Mouse (Mus musculus): ENCODE data around the gene Anks1. TPM values are rescaled to one million over a fixed set of nuclear protein-coding genes. Genes with fewer than 3 reads are reported as not detected.
"Not testable (repeated sequence)": the region's sequence is repeated elsewhere in the genome, so short reads cannot be mapped to it uniquely, and the experiment has no call there.

Gene Anks1
- polyA plus RNA-seq, 1 experiment from 2014 or later, result 54.6 TPM

DNA sequence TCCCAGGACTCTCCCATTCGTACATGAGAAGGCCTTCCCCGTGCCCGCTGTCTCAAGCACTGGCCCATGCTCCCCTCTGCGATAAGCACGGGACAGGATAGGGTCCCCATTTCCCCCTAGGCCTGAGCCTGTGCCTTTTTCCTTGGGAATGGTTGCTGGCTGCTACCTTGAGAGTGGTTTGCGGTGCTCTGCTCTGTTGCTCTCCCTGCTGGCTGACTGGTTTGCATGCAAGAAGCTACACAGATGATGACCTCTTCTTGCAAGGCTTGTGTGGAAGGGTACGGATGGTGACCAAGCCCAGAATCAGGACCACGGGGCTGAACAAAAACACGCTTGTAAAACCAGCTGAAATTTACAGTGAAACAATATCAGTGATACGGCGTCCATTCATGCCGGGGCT is 75.3 kb downstream of the Anks1 start:
- no peak overlapping the region for H3K9ac ChIP-seq
- ATAC-seq (ENCODE audit: low FRiP score, low read depth), result no peak
- no peak overlapping the region for H3K4me2 ChIP-seq
- peaks cover 16% of the 10 kb centered on the region; the same call in 1 of the 2 replicates for H3K36me3 ChIP-seq
- no peak overlapping the region for H3K27ac ChIP-seq (replicated peaks)
- no peak overlapping the region for H3K4me3 ChIP-seq
- no peaks in the 10 kb centered on the region for H3K9me3 ChIP-seq
- no peaks in the 10 kb centered on the region for H3K27me3 ChIP-seq
- WGBS, result 94% methylated on average over 12 of the region's 12 CpGs
- no peaks in the 10 kb centered on the region for H3K4me1 ChIP-seq (replicated peaks)

DNA sequence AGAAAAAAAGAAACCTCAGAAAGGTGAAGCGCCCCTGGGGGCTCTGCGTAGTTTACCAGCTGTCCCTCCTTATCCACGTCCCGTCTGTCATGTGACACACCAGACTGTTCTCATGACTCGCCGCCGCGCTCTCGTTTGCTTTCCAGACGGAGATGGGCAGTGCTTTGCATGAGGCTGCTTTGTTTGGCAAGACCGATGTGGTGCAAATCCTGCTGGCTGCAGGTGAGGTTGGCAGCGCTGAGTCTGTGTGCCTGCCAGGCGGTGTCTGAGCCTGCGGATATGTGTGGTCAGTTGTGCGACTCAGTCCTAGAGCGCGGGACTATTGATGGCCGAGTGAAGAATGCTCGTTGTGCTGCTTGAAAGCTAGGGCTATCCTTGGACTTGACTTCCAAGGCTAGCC is 77.0 kb downstream of the Anks1 start:
- 95% methylated on average over 19 of the region's 19 CpGs for WGBS
- no peaks in the 10 kb centered on the region for H3K9me3 ChIP-seq
- H3K4me3 ChIP-seq, result no peak overlapping the region
- no peak overlapping the region for H3K27ac ChIP-seq (replicated peaks)
- H3K9ac ChIP-seq, result no peak overlapping the region
- peaks cover 16% of the 10 kb centered on the region; the same call in 1 of the 2 replicates for H3K36me3 ChIP-seq
- no peak for ATAC-seq (ENCODE audit: low FRiP score, low read depth)
- no peak overlapping the region for H3K4me2 ChIP-seq
- no peaks in the 10 kb centered on the region for H3K27me3 ChIP-seq
- H3K4me1 ChIP-seq (replicated peaks), result no peaks in the 10 kb centered on the region

DNA sequence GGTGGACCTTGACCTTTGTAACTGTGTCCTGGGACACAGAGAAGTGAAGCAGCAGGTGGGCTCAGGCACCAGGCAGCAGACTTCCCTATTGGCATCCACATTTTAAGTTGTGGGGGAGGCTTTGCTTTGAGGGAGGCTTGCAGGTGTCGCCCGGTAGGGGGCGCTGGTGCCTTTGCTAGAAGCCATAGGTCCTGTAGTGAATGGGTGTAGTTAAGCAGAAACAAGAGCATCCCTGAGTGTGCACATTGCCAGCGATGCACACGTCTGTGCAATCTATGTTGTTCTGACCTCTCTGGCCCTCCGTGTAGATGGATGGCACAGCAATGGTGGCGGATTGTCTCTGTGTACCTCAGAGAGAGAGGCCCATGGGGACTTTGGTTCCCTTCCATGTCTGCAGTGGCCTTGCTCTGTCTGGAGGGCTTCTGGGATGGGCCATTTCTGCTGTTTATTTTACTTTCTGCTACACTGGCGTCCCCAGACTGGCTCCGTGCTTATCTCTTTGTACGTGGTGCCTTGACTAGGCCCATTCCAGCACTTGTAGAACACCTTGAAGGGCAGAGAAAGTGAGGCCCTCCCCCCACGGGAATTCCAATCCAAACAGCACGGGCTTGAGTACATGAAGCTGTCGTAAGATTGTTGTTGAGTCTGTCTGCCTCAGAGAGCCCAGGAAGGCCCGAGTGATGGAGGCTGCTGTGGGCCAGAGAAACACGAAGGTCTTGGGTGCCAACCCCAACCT is 80.9 kb downstream of the Anks1 start:
- H3K4me2 ChIP-seq, result no peak overlapping the region
- no peaks in the 10 kb centered on the region for H3K27me3 ChIP-seq
- H3K9me3 ChIP-seq, result no peaks in the 10 kb centered on the region
- peaks cover 16% of the 10 kb centered on the region; the same call in 1 of the 2 replicates for H3K36me3 ChIP-seq
- no peak overlapping the region for H3K27ac ChIP-seq (replicated peaks)
- H3K9ac ChIP-seq, result no peak overlapping the region
- peak; percentile 71; the same call in 1 of the 2 replicates for ATAC-seq (ENCODE audit: low FRiP score, low read depth)
- WGBS, result 47% methylated on average over 15 of the region's 15 CpGs
- no peak overlapping the region for H3K4me3 ChIP-seq
- H3K4me1 ChIP-seq (replicated peaks), result no peaks in the 10 kb centered on the region

DNA sequence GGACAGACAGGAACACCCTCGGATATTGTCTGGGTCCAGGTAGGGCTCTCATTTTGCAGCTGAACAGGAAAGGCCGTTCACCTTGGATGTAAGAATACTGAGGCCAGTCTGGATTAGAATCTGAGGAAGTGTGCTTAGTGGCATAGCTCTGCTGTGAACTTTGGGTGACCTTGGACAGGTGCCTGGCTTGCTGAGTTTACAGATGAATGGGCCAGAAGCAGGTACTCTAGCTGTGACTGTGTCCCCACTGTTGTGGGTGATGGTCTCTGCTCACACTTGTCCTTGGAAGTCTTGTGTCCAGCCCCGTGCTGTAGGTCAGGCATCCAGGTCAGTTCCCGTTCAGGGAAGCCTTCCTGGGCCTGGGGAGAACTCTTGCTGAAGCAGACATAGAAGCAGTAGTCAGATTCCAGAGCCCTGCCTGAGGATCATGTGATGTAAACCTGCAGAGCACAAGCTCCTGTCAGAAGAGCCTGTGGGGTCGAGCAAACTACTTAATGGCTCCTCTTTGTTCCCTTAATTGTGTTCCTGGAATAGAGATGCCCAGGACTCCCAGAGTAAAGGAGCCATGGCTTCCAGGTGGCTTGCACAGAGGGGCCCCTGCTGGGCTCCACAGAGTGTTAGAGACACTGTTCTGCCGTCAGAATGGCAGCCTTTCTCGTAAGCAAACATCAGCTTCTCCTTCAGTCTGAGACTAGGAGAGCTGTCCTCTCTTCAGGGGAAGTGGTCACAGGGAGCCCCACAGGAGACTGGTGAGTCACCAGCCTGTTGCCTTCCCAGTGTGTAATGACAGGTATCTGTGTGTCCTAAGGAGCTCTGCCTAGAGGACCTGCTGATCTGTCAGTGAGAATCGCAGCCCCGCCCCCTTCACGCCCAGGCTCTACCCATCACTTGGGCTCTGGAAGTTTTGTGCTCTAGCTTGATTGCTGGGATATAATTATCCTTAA is 85.2 kb downstream of the Anks1 start:
- no peak for ATAC-seq (ENCODE audit: low FRiP score, low read depth)
- 70% methylated on average over 10 of the region's 10 CpGs for WGBS

DNA sequence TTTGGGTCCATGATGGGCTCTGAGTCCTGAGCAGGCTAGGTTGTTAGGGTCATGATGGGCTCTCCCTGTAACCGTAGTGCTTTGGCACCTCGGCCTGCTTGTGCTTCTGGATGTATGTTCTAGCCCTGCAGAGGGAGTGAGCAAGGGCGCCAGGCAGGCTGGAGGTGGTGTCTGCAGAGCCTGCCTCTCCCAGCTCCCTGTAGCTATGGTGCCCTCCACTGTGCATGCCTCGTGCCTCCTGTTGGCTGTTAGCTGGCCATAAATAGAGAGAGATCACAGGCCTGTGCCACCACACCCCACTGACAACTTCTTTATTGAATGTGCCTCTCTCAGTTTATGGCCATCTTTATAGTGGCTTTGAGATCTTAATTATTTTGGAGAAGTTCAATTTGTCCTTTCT is 87.2 kb downstream of the Anks1 start:
- 0 out of 2 replicates have a peak, but pooled peaks cover 9% of the 10 kb centered on the region for H3K4me1 ChIP-seq (replicated peaks)
- H3K27ac ChIP-seq (replicated peaks), result no peak overlapping the region
- no peak overlapping the region for H3K9ac ChIP-seq
- WGBS, result 89% methylated on average over 4 of the region's 4 CpGs
- H3K4me3 ChIP-seq, result no peak overlapping the region
- no peaks in the 10 kb centered on the region for H3K27me3 ChIP-seq
- no peak for ATAC-seq (ENCODE audit: low FRiP score, low read depth)
- H3K4me2 ChIP-seq, result no peak overlapping the region
- H3K36me3 ChIP-seq, result peaks cover 11% of the 10 kb centered on the region
- H3K9me3 ChIP-seq, result no peaks in the 10 kb centered on the region

More for the DNA sequence above, 85.2 kb downstream of the Anks1 start:
- no peak overlapping the region for H3K9ac ChIP-seq
- no peaks in the 10 kb centered on the region for H3K4me1 ChIP-seq (replicated peaks)
- H3K27me3 ChIP-seq, result no peaks in the 10 kb centered on the region
- H3K4me2 ChIP-seq, result no peak overlapping the region
- H3K4me3 ChIP-seq, result no peak overlapping the region
- H3K9me3 ChIP-seq, result no peaks in the 10 kb centered on the region
- H3K27ac ChIP-seq (replicated peaks), result no peak overlapping the region
- H3K36me3 ChIP-seq, result peaks cover 11% of the 10 kb centered on the region

DNA sequence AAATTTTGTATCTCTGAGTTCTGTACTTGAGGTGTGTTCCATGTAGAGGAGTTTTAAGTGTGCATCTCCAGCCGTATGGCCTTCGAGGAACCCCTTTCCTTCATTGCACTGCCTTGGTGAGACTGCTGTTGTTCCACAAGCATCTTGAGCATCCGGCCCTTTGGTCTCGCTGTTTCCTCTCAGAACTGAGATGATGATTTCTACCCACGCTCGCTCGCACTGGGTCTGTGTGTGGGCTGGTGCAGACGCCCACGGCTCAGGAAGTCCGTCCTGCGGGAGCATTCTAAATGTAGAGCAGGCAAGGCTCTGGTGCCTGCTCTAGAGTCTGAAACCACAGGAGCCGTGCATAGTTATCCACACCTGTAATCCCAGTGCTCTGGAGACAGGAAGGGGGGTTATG is 88.1 kb downstream of the Anks1 start:
- no peaks in the 10 kb centered on the region for H3K27me3 ChIP-seq
- H3K27ac ChIP-seq (replicated peaks), result no peak overlapping the region
- H3K9ac ChIP-seq, result no peak overlapping the region
- H3K9me3 ChIP-seq, result no peaks in the 10 kb centered on the region
- H3K4me1 ChIP-seq (replicated peaks), result 0 out of 2 replicates have a peak, but pooled peaks cover 10% of the 10 kb centered on the region
- H3K4me3 ChIP-seq, result no peak overlapping the region
- H3K36me3 ChIP-seq, result peaks cover 11% of the 10 kb centered on the region
- H3K4me2 ChIP-seq, result no peak overlapping the region
- WGBS, result 86% methylated on average over 12 of the region's 12 CpGs
- ATAC-seq (ENCODE audit: low FRiP score, low read depth), result no peak

DNA sequence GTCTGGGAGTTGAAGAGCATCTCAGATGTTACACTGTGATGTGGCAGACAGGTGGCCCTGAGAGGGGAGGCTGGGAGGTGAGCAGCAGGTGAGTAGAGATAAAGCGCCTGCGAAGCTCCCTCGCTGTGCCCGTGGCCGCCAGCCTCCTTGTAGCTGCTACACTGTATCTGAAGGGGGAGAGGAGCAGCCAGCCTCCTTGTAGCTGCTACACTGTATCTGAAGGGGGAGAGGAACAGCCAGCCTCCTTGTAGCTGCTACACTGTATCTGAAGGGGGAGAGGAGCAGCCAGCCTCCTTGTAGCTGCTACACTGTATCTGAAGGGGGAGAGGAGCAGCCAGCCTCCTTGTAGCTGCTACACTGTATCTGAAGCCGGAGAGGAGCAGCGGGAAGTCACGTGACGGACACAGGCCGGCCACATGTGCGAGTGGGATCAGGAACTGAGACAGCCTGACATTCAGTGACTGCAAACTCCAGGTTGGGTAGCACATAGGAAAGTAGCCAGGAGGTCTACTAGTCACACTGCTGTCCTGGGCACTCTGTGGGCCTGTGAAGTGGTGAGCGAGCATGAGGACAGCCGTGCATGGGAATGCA is 90.7 kb downstream of the Anks1 start:
- H3K4me2 ChIP-seq; ATAC-seq (ENCODE audit: low FRiP score, low read depth); H3K27me3 ChIP-seq; H3K4me3 ChIP-seq; H3K9me3 ChIP-seq; H3K9ac ChIP-seq: not testable (repeated sequence)
- Histone ChIP-seq H3K27ac (replicated peaks) (peak overlapping the region; percentile 25), H3K36me3 (peaks cover 11% of the 10 kb centered on the region), H3K4me1 (replicated peaks) (0 out of 2 replicates have a peak, but pooled peaks cover 13% of the 10 kb centered on the region)
- WGBS, result 78% methylated on average over 13 of the region's 13 CpGs

DNA sequence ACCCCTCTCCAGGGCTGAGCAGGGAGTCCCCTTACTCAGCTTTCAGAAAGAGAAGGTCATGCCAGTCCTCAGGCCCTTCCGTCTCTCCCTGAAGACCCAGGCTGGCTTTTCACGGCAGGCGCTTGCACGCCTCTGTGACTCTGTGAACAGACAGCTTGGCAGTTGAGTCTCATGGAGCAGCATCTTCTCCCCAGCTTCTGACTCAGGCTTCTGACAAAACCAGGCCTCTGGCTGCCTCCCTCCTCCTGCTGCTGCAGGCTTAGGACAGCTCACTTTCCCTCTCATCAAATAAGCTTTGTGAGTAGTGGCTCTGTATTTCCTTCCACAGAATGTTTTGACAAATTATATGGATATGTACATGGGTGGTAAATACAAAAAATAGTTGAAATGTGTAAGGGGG is 91.3 kb downstream of the Anks1 start:
- H3K27me3 ChIP-seq, result no peaks in the 10 kb centered on the region
- H3K9me3 ChIP-seq, result no peaks in the 10 kb centered on the region
- H3K4me2 ChIP-seq, result no peak overlapping the region
- peaks cover 11% of the 10 kb centered on the region for H3K36me3 ChIP-seq
- peak overlapping the region; percentile 25 for H3K27ac ChIP-seq (replicated peaks)
- H3K4me3 ChIP-seq, result no peak overlapping the region
- H3K4me1 ChIP-seq (replicated peaks), result peaks cover 13% of the 10 kb centered on the region; the same call in 1 of the 2 replicates
- WGBS, result 70% methylated on average over 4 of the region's 4 CpGs
- H3K9ac ChIP-seq, result no peak overlapping the region
- ATAC-seq (ENCODE audit: low FRiP score, low read depth), result no peak

DNA sequence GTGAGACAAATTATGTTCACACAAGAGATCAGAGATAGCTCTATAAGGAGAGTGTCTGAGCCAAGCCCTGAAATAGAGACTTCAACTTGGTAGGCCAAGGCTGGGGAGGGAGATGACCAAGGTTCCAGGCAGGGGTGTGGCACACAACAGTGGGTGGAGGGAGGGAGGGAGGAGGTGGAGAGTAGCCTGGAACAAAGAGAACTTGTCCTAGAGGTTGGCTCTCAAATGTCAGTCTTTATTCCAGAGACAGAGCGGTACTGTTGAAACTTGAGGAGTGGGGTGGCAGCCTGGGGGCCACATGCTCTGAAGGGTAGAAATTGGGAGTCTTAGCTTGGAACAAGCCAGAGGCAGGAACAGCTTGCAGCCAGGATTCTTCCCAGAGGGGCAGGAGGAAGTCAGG is 91.7 kb downstream of the Anks1 start:
- Histone ChIP-seq H3K4me2 (no peak overlapping the region), H3K27me3 (no peaks in the 10 kb centered on the region), H3K36me3 (peaks cover 8% of the 10 kb centered on the region), H3K4me3 (no peak overlapping the region), H3K27ac (replicated peaks) (no peak overlapping the region), H3K9ac (no peak overlapping the region), H3K4me1 (replicated peaks) (peaks cover 17% of the 10 kb centered on the region; the same call in 1 of the 2 replicates), H3K9me3 (no peaks in the 10 kb centered on the region)
- ATAC-seq (ENCODE audit: low FRiP score, low read depth), result no peak
- 64% methylated on average over 1 of the region's 1 CpGs for WGBS

DNA sequence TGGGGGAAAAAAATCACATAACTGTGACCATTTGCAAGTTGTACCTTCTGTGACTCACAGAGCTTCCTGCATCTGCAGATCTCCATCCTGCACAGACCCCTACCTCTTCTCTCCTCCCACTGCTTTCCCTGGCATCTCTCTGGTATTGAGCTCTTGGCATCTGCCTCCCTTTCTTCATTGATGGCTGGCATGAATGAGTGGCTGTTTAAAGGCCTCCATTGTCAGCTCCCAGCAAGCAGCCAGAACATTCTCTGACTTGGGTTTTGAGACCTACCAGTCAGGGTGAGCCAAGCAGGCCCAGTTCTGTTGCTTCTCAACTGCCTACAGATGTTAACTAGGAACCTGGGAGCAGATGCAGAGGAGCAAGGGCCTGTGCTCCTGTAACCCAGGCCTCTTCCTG is 96.3 kb downstream of the Anks1 start:
- Histone ChIP-seq H3K27me3 (no peaks in the 10 kb centered on the region), H3K9me3 (no peaks in the 10 kb centered on the region), H3K4me1 (replicated peaks) (peaks cover 42% of the 10 kb centered on the region), H3K4me3 (no peak overlapping the region), H3K27ac (replicated peaks) (peak overlapping the region; percentile 36; the same call in 1 of the 2 replicates), H3K4me2 (no peak overlapping the region), H3K36me3 (0 out of 2 replicates have a peak, but pooled peaks cover 4% of the 10 kb centered on the region), H3K9ac (no peak overlapping the region)
- ATAC-seq (ENCODE audit: low FRiP score, low read depth), result peak; percentile 42; the same call in 1 of the 2 replicates

DNA sequence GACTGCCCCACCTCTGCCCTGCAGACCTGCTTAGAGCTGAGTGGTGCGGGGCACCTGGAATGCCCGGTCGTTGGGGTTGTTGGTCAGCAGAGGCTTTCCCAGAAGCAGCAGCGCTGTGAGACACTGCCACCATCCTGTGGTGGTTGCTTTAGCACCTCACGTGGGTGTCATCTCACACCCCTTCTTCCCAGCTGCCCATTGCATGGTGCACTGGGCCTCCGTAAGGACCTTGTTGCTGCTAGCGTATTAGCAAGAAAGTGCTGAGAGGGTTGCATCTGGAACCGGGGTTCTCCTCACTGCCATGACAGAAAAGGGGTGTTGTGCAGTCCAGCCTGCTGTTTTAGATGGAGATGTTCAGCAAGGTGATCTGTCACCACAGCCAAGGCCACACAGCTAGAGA is 97.1 kb downstream of the Anks1 start:
- 89% methylated on average over 8 of the region's 8 CpGs for WGBS
- Histone ChIP-seq H3K36me3 (0 out of 2 replicates have a peak, but pooled peaks cover 4% of the 10 kb centered on the region), H3K27ac (replicated peaks) (peak overlapping the region; percentile 72), H3K4me2 (no peak overlapping the region), H3K4me1 (replicated peaks) (peaks cover 41% of the 10 kb centered on the region), H3K9ac (no peak overlapping the region), H3K27me3 (no peaks in the 10 kb centered on the region), H3K4me3 (no peak overlapping the region), H3K9me3 (no peaks in the 10 kb centered on the region)
- no peak for ATAC-seq (ENCODE audit: low FRiP score, low read depth)

All from hindbrain, embryonic 15.5 days (tissue).